Mouse (Mus musculus) kidney, adult 2 months (tissue): ENCODE results near the gene Rin2.

Source experiments
- CTCF ChIP-seq: fragments of 200-500 bp; conservative IDR thresholded peaks from 2 replicates; pipeline ENCODE4 v1.5.1; 2011; ENCODE audit warnings: low read depth, mild to moderate bottlenecking, control low read depth, low read length, moderate library complexity, mixed read lengths; ENCODE audit not compliant: insufficient read depth, insufficient read length
- POLR2A ChIP-seq: fragments of 200-500 bp; IDR thresholded peaks from one replicate; pipeline ENCODE4 v1.6.1; 2011; ENCODE audit warnings: low read depth, low read length, control low read depth

DNA sequence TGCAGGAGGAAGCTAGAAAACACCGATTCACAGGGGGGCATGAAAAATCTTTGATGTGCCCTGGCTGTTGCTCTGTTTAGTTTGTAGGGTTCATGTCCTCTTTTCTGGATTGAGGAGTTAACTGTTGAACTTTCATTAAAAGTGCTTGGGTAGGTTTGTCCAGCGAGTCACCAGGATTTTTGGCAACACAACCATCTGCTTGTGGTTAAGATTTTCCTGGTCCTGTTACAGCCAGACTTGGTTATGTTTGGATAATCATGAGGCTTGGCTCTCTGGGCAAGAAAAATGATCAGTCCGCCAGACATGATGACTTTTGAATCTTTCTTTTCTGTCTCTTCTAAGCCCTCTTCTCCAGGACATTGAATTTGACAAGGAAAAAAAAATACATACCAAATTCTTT lies 85.1 kb downstream of the Rin2 start:
- TF ChIP-seq CTCF (no peak), POLR2A (no peak)
